Mouse (Mus musculus) embryonic fibroblast, embryonic 13.5 days (primary cell): ENCODE data around the gene Ring1. TPM values are rescaled to one million over a fixed set of nuclear protein-coding genes. Genes with fewer than 3 reads are reported as not detected.

ENCODE experiments used
- H3K27ac ChIP-seq: 2 replicates; pipeline ENCODE4 v1.5.1; 2012; ENCODE audit warnings: low read length, control low read depth, inconsistent platforms; ENCODE audit not compliant: insufficient read depth
- H3K4me1 ChIP-seq: 2 replicates; pipeline ENCODE4 v1.6.1; 2011; ENCODE audit warnings: low read length; ENCODE audit not compliant: control insufficient read depth, insufficient read depth
- H3K4me3 ChIP-seq: 2 replicates; pipeline ENCODE4 v1.5.1; 2011; ENCODE audit warnings: mild to moderate bottlenecking, control low read depth, low read length; ENCODE audit not compliant: insufficient read depth
- CTCF ChIP-seq: IDR thresholded peaks from 2 replicates; pipeline ENCODE4 v1.5.1; 2011; ENCODE audit warnings: mild to moderate bottlenecking, control low read depth, low read length, moderate library complexity, borderline replicate concordance; ENCODE audit not compliant: insufficient read depth
- POLR2A ChIP-seq: IDR thresholded peaks from 2 replicates; pipeline ENCODE4 v1.6.1; 2011; ENCODE audit warnings: low read depth, mild to moderate bottlenecking, control low read depth, low read length, moderate library complexity
- polyA plus RNA-seq: library from polyadenylated mRNA; stranded (reverse); fragments of >200 nt; gene quantifications from 2 replicates; pipeline ENCODE4 v1.2.4, GENCODE M21; 2011; ENCODE audit warnings: low read depth; ENCODE audit not compliant: missing spikeins, insufficient read length

Gene Ring1
- polyA plus RNA-seq, 1 experiment: 13.8 TPM

DNA sequence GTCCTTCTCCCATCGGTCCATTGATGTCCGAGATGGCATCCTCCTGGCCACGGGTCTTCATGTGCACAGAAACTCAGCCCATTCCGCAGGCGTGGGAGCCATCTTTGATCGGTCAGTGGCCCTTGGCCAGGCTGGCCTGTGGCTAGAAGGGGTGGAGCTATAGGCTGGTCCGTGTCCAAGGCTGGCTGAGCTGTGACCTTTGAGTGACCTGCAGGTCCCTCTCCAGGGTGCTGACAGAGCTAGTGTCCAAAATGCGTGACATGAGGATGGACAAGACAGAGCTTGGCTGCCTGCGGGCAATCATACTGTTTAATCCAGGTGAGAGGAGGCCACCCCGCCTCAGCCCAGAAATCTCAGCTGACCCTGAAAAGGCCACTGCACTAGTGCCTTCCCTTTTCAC lies 12.2 kb upstream of the Ring1 start:
- Histone ChIP-seq H3K27ac (no peak overlapping the region), H3K4me3 (no peak overlapping the region), H3K4me1 (peaks cover 5% of the 10 kb centered on the region; the same call in 1 of the 2 replicates)
- no peak for TF ChIP-seq CTCF
- no peak for TF ChIP-seq POLR2A

DNA sequence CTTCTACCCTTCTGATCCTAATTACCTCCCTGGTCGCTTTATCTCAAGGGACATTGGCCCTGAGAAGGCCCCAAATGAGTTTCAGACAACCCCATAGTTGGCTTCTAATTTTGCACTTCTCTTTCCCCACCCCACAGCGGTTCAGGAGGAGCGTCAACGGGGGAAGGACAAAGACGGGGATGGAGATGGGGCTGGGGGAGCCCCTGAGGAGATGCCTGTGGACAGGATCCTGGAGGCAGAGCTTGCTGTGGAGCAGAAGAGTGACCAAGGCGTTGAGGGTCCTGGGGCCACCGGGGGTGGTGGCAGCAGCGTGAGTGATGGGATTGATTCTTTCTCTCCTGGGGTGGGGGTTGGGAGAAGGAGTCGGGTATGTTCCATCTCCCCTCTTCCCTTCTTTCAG lies 11.0 kb upstream of the Ring1 start:
- H3K27ac ChIP-seq: no peak overlapping the region
- TF ChIP-seq CTCF: no peak
- TF ChIP-seq POLR2A: no peak
- H3K4me3 ChIP-seq: no peak overlapping the region
- H3K4me1 ChIP-seq: peaks cover 5% of the 10 kb centered on the region; the same call in 1 of the 2 replicates

DNA sequence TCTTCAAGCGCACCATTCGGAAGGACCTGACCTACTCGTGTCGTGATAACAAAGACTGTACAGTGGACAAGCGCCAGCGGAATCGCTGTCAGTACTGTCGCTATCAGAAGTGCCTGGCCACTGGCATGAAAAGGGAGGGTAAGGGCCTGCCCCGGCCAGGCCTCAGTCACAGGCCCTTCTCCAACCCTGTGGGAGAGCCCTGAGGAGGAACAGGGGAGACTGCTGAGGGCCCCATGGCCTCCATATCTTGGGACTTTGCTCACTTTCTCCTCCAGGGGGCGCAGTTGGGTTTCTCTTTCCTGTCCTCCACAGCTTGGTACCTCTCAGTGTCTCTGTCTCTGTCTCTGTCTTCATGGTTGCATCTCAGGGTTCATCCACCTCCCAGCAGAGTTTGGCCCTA lies 9.6 kb upstream of the Ring1 start:
- Histone ChIP-seq H3K27ac (no peak overlapping the region), H3K4me1 (peaks cover 11% of the 10 kb centered on the region), H3K4me3 (no peak overlapping the region)
- TF ChIP-seq CTCF: 0 out of 2 replicates have a peak, but pooled peaks have one; percentile 18
- TF ChIP-seq POLR2A: no peak

DNA sequence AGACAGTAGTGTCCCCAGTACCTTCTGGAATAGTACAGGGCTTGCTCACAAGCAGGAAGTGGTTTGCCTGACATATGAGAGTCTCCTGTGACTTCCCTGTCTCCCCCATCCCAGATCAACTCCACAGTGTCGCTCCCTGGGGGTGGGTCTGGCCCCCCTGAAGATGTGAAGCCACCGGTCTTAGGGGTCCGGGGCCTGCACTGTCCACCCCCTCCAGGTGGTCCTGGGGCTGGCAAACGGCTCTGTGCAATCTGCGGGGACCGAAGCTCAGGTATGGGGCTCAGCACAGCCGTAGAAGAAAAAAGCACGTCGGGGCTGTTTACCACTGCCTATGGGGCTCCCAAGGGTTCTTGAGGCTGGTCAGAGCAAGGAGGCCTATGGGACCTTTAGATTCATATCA lies 9.0 kb upstream of the Ring1 start:
- H3K4me1 ChIP-seq: peaks cover 17% of the 10 kb centered on the region
- no peak overlapping the region for H3K4me3 ChIP-seq
- H3K27ac ChIP-seq: no peak overlapping the region
- TF ChIP-seq CTCF: no peak
- TF ChIP-seq POLR2A: no peak

DNA sequence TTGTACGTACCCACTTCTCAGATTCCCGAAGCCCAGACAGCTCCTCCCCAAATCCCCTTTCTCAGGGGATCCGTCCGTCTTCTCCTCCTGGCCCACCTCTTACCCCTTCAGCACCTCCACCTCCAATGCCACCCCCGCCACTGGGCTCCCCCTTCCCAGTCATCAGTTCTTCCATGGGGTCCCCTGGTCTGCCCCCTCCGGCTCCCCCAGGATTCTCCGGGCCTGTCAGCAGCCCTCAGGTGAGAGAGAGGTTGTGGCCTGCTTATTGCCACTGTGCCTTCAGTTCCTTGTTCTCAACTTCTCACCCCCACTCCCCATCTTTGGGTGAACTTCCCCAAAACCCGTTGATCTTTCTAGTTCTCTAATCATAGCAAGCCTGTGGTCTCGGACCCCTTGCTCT lies 8.3 kb upstream of the Ring1 start:
- no peak; the same call in 1 of the 2 replicates for TF ChIP-seq POLR2A
- no peak for TF ChIP-seq CTCF
- H3K4me1 ChIP-seq: peaks cover 18% of the 10 kb centered on the region
- peak overlapping the region; percentile 60 for H3K4me3 ChIP-seq
- H3K27ac ChIP-seq: no peak overlapping the region

DNA sequence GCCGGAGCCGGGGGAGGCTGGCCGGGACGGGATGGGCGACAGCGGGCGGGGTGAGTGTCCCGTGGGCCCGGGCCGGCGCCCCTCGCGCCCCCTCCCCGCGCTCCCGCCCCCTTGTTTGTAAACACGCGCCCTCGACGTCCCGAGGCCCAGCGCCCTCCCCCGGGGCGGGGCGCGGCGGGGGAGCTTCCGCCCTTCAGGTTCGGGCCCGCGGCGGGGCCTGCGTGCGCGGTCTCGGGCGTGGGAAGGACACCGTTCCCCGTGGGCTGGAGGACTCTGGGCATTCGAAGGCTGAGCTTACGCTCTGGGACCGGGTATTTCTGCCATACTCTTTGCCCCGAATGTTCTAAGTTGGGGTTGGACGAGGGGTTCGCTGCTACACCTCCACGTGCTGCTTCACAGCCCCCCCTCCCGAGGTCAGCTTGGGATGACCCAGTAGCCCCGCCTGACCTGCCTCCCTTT lies 7.7 kb upstream of the Ring1 start:
- TF ChIP-seq CTCF: no peak
- TF ChIP-seq POLR2A: peak; percentile 70
- H3K4me1 ChIP-seq: peaks cover 18% of the 10 kb centered on the region
- peak overlapping the region; percentile 60 for H3K4me3 ChIP-seq
- H3K27ac ChIP-seq: peak overlapping the region; percentile 63; the same call in 1 of the 2 replicates

DNA sequence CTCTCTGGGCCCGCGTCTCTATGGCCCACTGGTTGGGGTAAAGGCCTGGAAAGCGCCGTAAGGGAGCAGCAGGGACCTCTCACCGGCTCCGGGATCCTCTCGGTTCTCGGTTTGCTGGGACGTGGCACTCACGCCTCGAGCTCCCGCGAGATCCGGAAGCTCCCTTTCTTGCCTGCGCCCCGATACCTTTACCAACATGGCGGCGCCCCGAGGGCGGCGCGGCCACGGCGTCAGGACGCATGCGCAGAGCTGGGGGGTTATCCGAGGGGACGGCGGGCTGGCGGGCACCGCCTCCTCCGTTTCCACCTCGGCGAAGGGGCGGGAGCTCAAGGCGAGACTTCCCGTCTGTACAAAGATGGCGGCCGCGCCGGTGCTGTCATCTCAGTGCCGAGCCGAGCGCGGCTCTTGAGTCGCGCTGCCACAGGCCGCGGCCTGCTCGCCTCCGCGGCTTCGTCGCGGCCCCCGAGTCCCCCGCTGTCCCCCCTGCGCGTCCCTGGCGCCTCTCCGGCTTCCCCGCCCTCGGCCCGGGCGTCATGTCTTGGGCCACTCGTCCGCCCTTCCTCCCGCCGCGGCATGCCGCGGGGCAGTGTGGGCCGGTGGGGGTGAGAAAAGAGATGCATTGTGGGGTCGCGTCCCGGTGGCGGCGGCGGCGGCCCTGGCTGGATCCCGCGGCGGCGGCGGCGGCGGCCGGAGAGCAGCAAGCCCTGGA lies 7.1 kb upstream of the Ring1 start, which contains the start of the genes Slc39a7 and Rxrb:
Gene Slc39a7 (minus strand): TSS at position 218 of the 709 bp plus-strand sequence.
Gene Rxrb (plus strand): TSS at position 348 of the 709 bp plus-strand sequence.
- peaks cover 20% of the 10 kb centered on the region for H3K4me1 ChIP-seq
- H3K27ac ChIP-seq: peak within 1 kb of the TSS; percentile 86
- H3K4me3 ChIP-seq: peak within 1 kb of the TSS; percentile 75
- TF ChIP-seq CTCF (no peak), POLR2A (peak; percentile 73)

DNA sequence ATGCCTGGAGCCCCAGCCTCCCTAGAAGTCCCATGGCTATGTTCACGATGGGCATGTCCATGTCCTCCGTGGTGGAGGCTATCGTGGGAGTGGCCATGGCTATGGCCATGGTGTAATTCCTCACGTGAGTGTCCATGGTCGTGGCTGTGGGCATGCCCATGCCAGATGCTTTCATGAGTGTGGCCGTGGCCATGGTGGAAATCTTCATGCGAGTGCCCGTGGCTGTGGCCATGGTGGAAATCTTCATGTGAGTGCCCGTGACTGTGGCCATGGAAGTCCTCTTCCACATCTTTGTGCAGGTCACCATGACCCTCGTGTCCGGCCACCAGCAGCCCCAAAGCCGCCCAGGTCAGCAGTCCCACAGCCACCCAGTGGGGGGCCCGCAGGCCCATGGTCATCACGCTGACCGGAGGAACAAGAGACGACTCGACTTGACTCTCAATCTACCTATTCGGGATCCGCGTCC lies 6.4 kb upstream of the Ring1 start:
- Histone ChIP-seq H3K4me1 (peaks cover 22% of the 10 kb centered on the region), H3K4me3 (peak overlapping the region; percentile 75)

DNA sequence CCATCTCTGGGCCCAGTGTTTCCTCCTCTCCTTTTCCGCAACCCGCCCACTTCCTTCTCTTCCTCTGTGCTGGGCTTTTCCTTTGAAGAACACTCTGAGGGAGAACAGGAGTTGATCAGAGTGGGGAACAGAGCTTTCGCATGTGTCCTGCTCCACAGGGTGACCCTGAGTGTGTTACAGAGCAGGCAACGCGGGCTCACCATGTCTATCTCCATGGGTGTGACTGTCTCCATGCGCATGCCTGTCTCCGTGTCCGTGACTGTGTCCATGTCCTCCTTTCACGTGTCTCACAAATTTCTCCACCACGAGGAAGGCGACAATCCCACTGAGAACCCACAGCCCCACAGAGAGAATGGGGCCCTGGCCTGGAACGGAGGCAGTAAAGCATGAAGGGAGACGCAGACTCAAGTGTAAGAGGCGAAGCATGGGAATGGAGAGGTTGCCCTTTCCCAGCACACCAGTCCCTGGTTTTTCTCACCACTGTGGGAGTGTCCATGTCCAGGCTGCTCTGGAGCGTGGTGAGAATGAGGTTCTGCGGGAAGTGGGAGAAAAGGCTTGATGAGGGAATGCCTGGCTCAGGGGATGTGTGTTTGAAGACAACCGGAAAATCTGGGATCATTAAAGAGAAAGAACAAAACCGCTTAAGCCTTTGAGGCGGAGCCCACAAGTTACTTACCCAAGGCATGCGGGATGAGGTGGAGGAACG lies 5.6 kb upstream of the Ring1 start:
- Histone ChIP-seq H3K4me3 (peak overlapping the region; percentile 75), H3K27ac (peak overlapping the region; percentile 86), H3K4me1 (peaks cover 24% of the 10 kb centered on the region)
- TF ChIP-seq POLR2A (0 out of 2 replicates have a peak, but pooled peaks have one; percentile 27), CTCF (no peak)

More for the DNA sequence above, 6.4 kb upstream of the Ring1 start:
- peak overlapping the region; percentile 86 for H3K27ac ChIP-seq
- TF ChIP-seq POLR2A (peak; percentile 62), CTCF (no peak)

DNA sequence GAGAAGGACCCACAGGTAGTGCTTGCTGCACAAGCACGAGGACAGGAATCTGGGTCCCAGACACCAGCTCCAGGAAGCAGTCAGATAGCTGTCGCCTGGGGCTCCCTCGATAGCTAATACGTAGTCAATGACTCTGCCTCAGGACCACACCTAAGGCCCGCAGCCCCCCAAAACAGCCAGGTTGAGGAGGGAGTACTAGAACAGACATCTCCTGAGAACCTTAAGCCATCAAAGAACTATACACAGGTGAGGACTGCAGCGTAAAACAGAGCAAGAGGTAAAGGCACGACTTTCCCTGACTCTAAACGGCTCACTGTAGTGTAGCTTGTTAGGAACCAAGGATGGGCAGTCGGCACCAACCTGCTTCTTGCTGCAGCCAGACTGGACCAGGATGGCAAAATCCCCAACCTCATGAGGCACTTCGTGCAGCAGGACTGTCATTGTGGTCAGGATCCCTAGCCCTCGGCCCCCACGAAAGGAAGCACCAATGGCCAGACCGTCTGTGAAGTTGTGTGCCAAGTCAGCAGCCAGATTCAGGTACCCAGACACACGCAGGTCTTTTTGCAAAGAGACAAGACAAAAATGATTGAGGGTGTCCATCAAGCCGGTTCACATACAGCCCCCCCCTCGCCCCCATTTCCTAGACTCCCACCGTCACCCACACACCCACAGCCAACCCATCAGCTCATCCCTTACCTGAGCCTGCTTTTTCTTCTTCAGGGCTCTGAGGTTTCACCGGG lies 4.8 kb upstream of the Ring1 start:
- H3K4me1 ChIP-seq: peaks cover 24% of the 10 kb centered on the region
- no peak overlapping the region for H3K27ac ChIP-seq
- peak overlapping the region; percentile 75 for H3K4me3 ChIP-seq
- TF ChIP-seq POLR2A: no peak
- no peak for TF ChIP-seq CTCF
